Mouse (Mus musculus) midbrain, embryonic 12.5 days (tissue): Measurements from ENCODE around the gene Cd248. TPM values are rescaled to one million over a fixed set of nuclear protein-coding genes. Genes with fewer than 3 reads are reported as not detected.

Experiments
- ATAC-seq: fragments of 200-750 bp; cut with Nextera tagmentation; 2 replicates; pipeline ENCODE4 v1.8.0; 2017; ENCODE audit warnings: low read depth, moderate TSS enrichment, moderate library complexity; ENCODE audit not compliant: low FRiP score
- H3K27ac ChIP-seq: fragments of 300-500 bp; sonication (generic); replicated peaks from 2 replicates; pipeline ENCODE4 v1.5.1; 2016; ENCODE audit warnings: mild to moderate bottlenecking
- H3K27me3 ChIP-seq: fragments of 300-500 bp; sonication (generic); 2 replicates; pipeline ENCODE4 v1.6.1; 2016; ENCODE audit warnings: mild to moderate bottlenecking
- H3K36me3 ChIP-seq: fragments of 300-500 bp; sonication (generic); 2 replicates; pipeline ENCODE4 v1.6.1; 2016
- H3K4me1 ChIP-seq: fragments of 300-500 bp; sonication (generic); 2 replicates; pipeline ENCODE4 v1.6.1; 2016
- H3K4me2 ChIP-seq: fragments of 300-500 bp; sonication (generic); replicated peaks from 2 replicates; pipeline ENCODE4 v1.6.1; 2016; ENCODE audit warnings: mild to moderate bottlenecking, moderate library complexity
- H3K4me3 ChIP-seq: fragments of 300-500 bp; sonication (generic); 2 replicates; pipeline ENCODE4 v1.5.1; 2016; ENCODE audit warnings: mild to moderate bottlenecking
- H3K9ac ChIP-seq: fragments of 300-500 bp; sonication (generic); replicated peaks from 2 replicates; pipeline ENCODE4 v1.6.1; 2016; ENCODE audit warnings: mild to moderate bottlenecking, moderate library complexity
- H3K9me3 ChIP-seq: fragments of 300-500 bp; sonication (generic); 2 replicates; pipeline ENCODE4 v1.6.1; 2016; ENCODE audit warnings: mild to moderate bottlenecking
- WGBS: fragments of 180-500 bp; shearing (Covaris S2); methylation state at CpG from one replicate; pipeline ENCODE4 v1.1.7; 2016; 5-methylcytosine and 5-hydroxymethylcytosine counted together
- polyA plus RNA-seq: library from polyadenylated mRNA; unstranded; fragments of >200 nt; fragmentation: Nextera tagmentation; extraction: Ambion mirVana; gene quantifications from 2 replicates; pipeline ENCODE4 v1.2.1, GENCODE M21; 2016

Gene Cd248
- polyA plus RNA-seq, result 24.7 and 31.5 TPM in 2 replicates

GRCm38 (mm10) chr19:5067867-5068569, at the start of gene Cd248:
TSS of gene Cd248 (plus strand) at chr19:5068078.
- peak within 1 kb of the TSS; percentile 22; the same call in 1 of the 2 replicates for H3K27ac ChIP-seq
- H3K4me3 ChIP-seq, result peak within 1 kb of the TSS; percentile 46
- ATAC-seq, result peak; percentile 10; the same call in 1 of the 2 replicates
- peaks cover 70% of the 10 kb centered on the region for H3K27me3 ChIP-seq
- WGBS, result 2% methylated on average over 53 of the region's 56 CpGs
- H3K4me2 ChIP-seq, result peak within 1 kb of the TSS; percentile 86
- H3K9me3 ChIP-seq, result no peaks in the 10 kb centered on the region
- H3K4me1 ChIP-seq, result peaks cover 56% of the 10 kb centered on the region
- no peaks in the 10 kb centered on the region for H3K36me3 ChIP-seq
- H3K9ac ChIP-seq, result peak within 1 kb of the TSS; percentile 64

GRCm38 (mm10) chr19:5018191-5018590, 49.7 kb upstream of the Cd248 start:
- Histone ChIP-seq H3K27ac (no peak overlapping the region), H3K9me3 (no peaks in the 10 kb centered on the region), H3K9ac (no peak overlapping the region), H3K4me3 (no peak overlapping the region), H3K4me2 (no peak overlapping the region), H3K36me3 (no peaks in the 10 kb centered on the region), H3K27me3 (peaks cover 3% of the 10 kb centered on the region), H3K4me1 (no peaks in the 10 kb centered on the region)
- WGBS, result 84% methylated on average over 3 of the region's 3 CpGs
- ATAC-seq, result no peak

- ATAC-seq, result no peak
Measured at GRCm38 (mm10) chr19:5021416-5021815, 46.5 kb upstream of the Cd248 start.

GRCm38 (mm10) chr19:5023621-5024479, 44.0 kb upstream of the Cd248 start, which contains the start of gene Slc29a2:
TSS of gene Slc29a2 (plus strand) at chr19:5023860.
- H3K27ac ChIP-seq, result peak within 1 kb of the TSS; percentile 82
- H3K4me3 ChIP-seq, result peak within 1 kb of the TSS; percentile 67
- H3K9me3 ChIP-seq, result no peaks in the 10 kb centered on the region
- WGBS, result under 1% methylated on average over 62 of the region's 62 CpGs
- peak within 1 kb of the TSS; percentile 71 for H3K9ac ChIP-seq
- H3K27me3 ChIP-seq, result no peaks in the 10 kb centered on the region
- peak; percentile 97 for ATAC-seq
- peaks cover 20% of the 10 kb centered on the region for H3K36me3 ChIP-seq
- peaks cover 5% of the 10 kb centered on the region; the same call in 1 of the 2 replicates for H3K4me1 ChIP-seq
- peak within 1 kb of the TSS; percentile 94 for H3K4me2 ChIP-seq

More at GRCm38 (mm10) chr19:5021416-5021815, 46.5 kb upstream of the Cd248 start:
- Histone ChIP-seq H3K27me3 (no peaks in the 10 kb centered on the region), H3K4me2 (no peak overlapping the region), H3K27ac (no peak overlapping the region), H3K4me3 (no peak overlapping the region), H3K36me3 (no peaks in the 10 kb centered on the region), H3K9ac (no peak overlapping the region), H3K4me1 (peaks cover 5% of the 10 kb centered on the region; the same call in 1 of the 2 replicates), H3K9me3 (no peaks in the 10 kb centered on the region)
- 84% methylated on average over 2 of the region's 2 CpGs for WGBS

GRCm38 (mm10) chr19:5026111-5026510, 41.8 kb upstream of the Cd248 start:
- ATAC-seq, result no peak
- Histone ChIP-seq H3K4me2 (no peak overlapping the region), H3K9ac (no peak overlapping the region; the same call in 1 of the 2 replicates), H3K27ac (no peak overlapping the region), H3K9me3 (no peaks in the 10 kb centered on the region), H3K27me3 (no peaks in the 10 kb centered on the region), H3K36me3 (peaks cover 40% of the 10 kb centered on the region), H3K4me3 (no peak overlapping the region), H3K4me1 (peaks cover 5% of the 10 kb centered on the region; the same call in 1 of the 2 replicates)
- 88% methylated on average over 8 of the region's 8 CpGs for WGBS

GRCm38 (mm10) chr19:5032686-5033085, 35.2 kb upstream of the Cd248 start:
- Histone ChIP-seq H3K4me3 (no peak overlapping the region), H3K4me2 (no peak overlapping the region), H3K9me3 (no peaks in the 10 kb centered on the region), H3K27ac (no peak overlapping the region), H3K4me1 (peaks cover 4% of the 10 kb centered on the region; the same call in 1 of the 2 replicates), H3K36me3 (peaks cover 38% of the 10 kb centered on the region), H3K27me3 (no peaks in the 10 kb centered on the region), H3K9ac (no peak overlapping the region)
- WGBS, result 85% methylated on average over 3 of the region's 3 CpGs
- ATAC-seq, result no peak

- Histone ChIP-seq H3K27ac (no peak overlapping the region), H3K27me3 (peaks cover 7% of the 10 kb centered on the region; the same call in 1 of the 2 replicates), H3K9ac (no peak overlapping the region), H3K4me2 (no peak overlapping the region), H3K9me3 (no peaks in the 10 kb centered on the region), H3K36me3 (peaks cover 4% of the 10 kb centered on the region; the same call in 1 of the 2 replicates), H3K4me3 (no peak overlapping the region), H3K4me1 (peaks cover 30% of the 10 kb centered on the region)
- WGBS, result 82% methylated on average over 4 of the region's 4 CpGs
- no peak for ATAC-seq
Measured at GRCm38 (mm10) chr19:5036577-5036976, 31.3 kb upstream of the Cd248 start.

GRCm38 (mm10) chr19:5037678-5038571, 30.0 kb upstream of the Cd248 start:
- ATAC-seq, result peak; percentile 32
- peak overlapping the region; percentile 85 for H3K27ac ChIP-seq
- H3K4me2 ChIP-seq, result peak overlapping the region; percentile 100
- no peaks in the 10 kb centered on the region for H3K9me3 ChIP-seq
- H3K4me1 ChIP-seq, result peaks cover 38% of the 10 kb centered on the region
- H3K27me3 ChIP-seq, result peaks cover 7% of the 10 kb centered on the region; the same call in 1 of the 2 replicates
- peak overlapping the region; percentile 88 for H3K9ac ChIP-seq
- WGBS, result 8% methylated on average over 32 of the region's 32 CpGs
- 0 out of 2 replicates have a peak, but pooled peaks cover 5% of the 10 kb centered on the region for H3K36me3 ChIP-seq
- H3K4me3 ChIP-seq, result peak overlapping the region; percentile 85

- Histone ChIP-seq H3K36me3 (peaks cover 11% of the 10 kb centered on the region; the same call in 1 of the 2 replicates), H3K27me3 (peaks cover 7% of the 10 kb centered on the region; the same call in 1 of the 2 replicates), H3K9me3 (no peaks in the 10 kb centered on the region), H3K4me2 (peak within 1 kb of the TSS; percentile 100), H3K4me1 (peaks cover 38% of the 10 kb centered on the region), H3K9ac (peak within 1 kb of the TSS; percentile 88), H3K4me3 (peak within 1 kb of the TSS; percentile 85), H3K27ac (peak within 1 kb of the TSS; percentile 85)
- WGBS, result under 1% methylated on average over 43 of the region's 44 CpGs
- peak; percentile 89 for ATAC-seq
Measured at GRCm38 (mm10) chr19:5038709-5039156, 29.1 kb upstream of the Cd248 start, which contains the start of the genes B4gat1 and AC124502.3. TSS of gene B4gat1 (plus strand) at chr19:5038826. TSS of gene AC124502.3 (plus strand) at chr19:5038891.

GRCm38 (mm10) chr19:5039301-5040114, 28.4 kb upstream of the Cd248 start:
- 9% methylated on average over 41 of the region's 41 CpGs for WGBS
- peaks cover 7% of the 10 kb centered on the region; the same call in 1 of the 2 replicates for H3K27me3 ChIP-seq
- peak overlapping the region; percentile 85 for H3K4me3 ChIP-seq
- peaks cover 38% of the 10 kb centered on the region for H3K4me1 ChIP-seq
- ATAC-seq, result 0 out of 2 replicates have a peak, but pooled peaks have one; percentile 32
- peak overlapping the region; percentile 88 for H3K9ac ChIP-seq
- no peaks in the 10 kb centered on the region for H3K9me3 ChIP-seq
- peaks cover 16% of the 10 kb centered on the region; the same call in 1 of the 2 replicates for H3K36me3 ChIP-seq
- H3K27ac ChIP-seq, result peak overlapping the region; percentile 85
- peak overlapping the region; percentile 100 for H3K4me2 ChIP-seq
